11 mouse cellular contexts compared by ENCODE assay signal in genomic region chr8:120320146-120320545, GRCm38 (mm10).
DNase-seq lines count a peak whose midpoint lies in the region; ATAC-seq and TF ChIP-seq lines count a peak whose summit lies in the region.
"Had no signal": no experiment of that assay in that cellular context is flagged by ENCODE, and none has a peak within 500 bp of the region (broad histone marks: within the 10 kb centered on the region; RNA-seq: fewer than 3 reads in every experiment).

No protein-coding gene starts in this region.

- no peaks in the 10 kb centered on the region for H3K9me3 ChIP-seq in forebrain, embryonic 10.5 days
- no peaks in the 10 kb centered on the region for H3K9me3 ChIP-seq in forebrain, embryonic 16.5 days (ENCODE audit: control insufficient read depth, low read length)
- no peaks in the 10 kb centered on the region for H3K9me3 ChIP-seq in liver, embryonic 12.5 days (replicated peaks)
- H3K9me3 ChIP-seq in liver, embryonic 11.5 days (ENCODE audit: control insufficient read depth, low read length): no peaks in the 10 kb centered on the region
- H3K9me3 ChIP-seq in E14TG2a.4 (ENCODE audit: low read length): no peaks in the 10 kb centered on the region
- no peaks in the 10 kb centered on the region for H3K9me3 ChIP-seq in embryonic facial prominence, embryonic 10.5 days
- H3K9me3 ChIP-seq: embryonic facial prominence, embryonic 13.5 days; embryonic facial prominence, embryonic 15.5 days; G1E had no signal

- ATAC-seq in forebrain, embryonic 16.5 days: no peak
- no peak for ATAC-seq in liver, embryonic 12.5 days
- no peak for ATAC-seq in liver, embryonic 11.5 days (replicated peaks; ENCODE audit: low FRiP score)
- ATAC-seq: Patski had no signal

- peak overlapping the region; percentile 60; the same call in 1 of the 2 replicates for H3K27ac ChIP-seq in forebrain, embryonic 10.5 days
- no peak overlapping the region for H3K27ac ChIP-seq in forebrain, embryonic 16.5 days (ENCODE audit: low read length)
- no peak overlapping the region for H3K27ac ChIP-seq in liver, embryonic 12.5 days
- H3K27ac ChIP-seq in liver, embryonic 11.5 days (ENCODE audit: low read depth, low read length): no peak overlapping the region
- H3K27ac ChIP-seq in embryonic facial prominence, embryonic 10.5 days (replicated peaks): 0 out of 2 replicates have a peak overlapping the region, but pooled peaks have one; percentile 58
- H3K27ac ChIP-seq: embryonic facial prominence, embryonic 13.5 days; embryonic facial prominence, embryonic 15.5 days had no signal

- no peak overlapping the region for H3K4me3 ChIP-seq in forebrain, embryonic 10.5 days
- H3K4me3 ChIP-seq in forebrain, embryonic 16.5 days (replicated peaks; ENCODE audit: low read length): no peak overlapping the region
- H3K4me3 ChIP-seq in liver, embryonic 12.5 days: no peak overlapping the region
- no peak overlapping the region for H3K4me3 ChIP-seq in liver, embryonic 11.5 days (ENCODE audit: low read depth, low read length)
- H3K4me3 ChIP-seq in E14TG2a.4 (replicated peaks; ENCODE audit: low read length): 0 out of 2 replicates have a peak overlapping the region, but pooled peaks have one; percentile 8
- H3K4me3 ChIP-seq in embryonic facial prominence, embryonic 10.5 days: no peak overlapping the region
- H3K4me3 ChIP-seq: embryonic facial prominence, embryonic 13.5 days; embryonic facial prominence, embryonic 15.5 days had no signal

- DNase-seq in forebrain, embryonic 10.5 days (ENCODE audit: extremely low spot score, low spot score): no peak
- DNase-seq in liver, embryonic 11.5 days (ENCODE audit: low spot score): no peak
- no peak for DNase-seq in embryonic facial prominence, embryonic 10.5 days (ENCODE audit: low spot score)
- no peak for DNase-seq in gastrocnemius, postnatal 4 days (ENCODE audit: low spot score in 2 of 2)

- WGBS in forebrain, embryonic 10.5 days: 89% methylated on average over 5 of the region's 5 CpGs
- 92% methylated on average over 5 of the region's 5 CpGs for WGBS in forebrain, embryonic 16.5 days
- 82% methylated on average over 5 of the region's 5 CpGs for WGBS in liver, embryonic 12.5 days (ENCODE audit: insufficient replicate concordance)
- WGBS in liver, embryonic 11.5 days: 81% methylated on average over 5 of the region's 5 CpGs
- WGBS in embryonic facial prominence, embryonic 10.5 days: 88% methylated on average over 5 of the region's 5 CpGs

- H3K36me3 ChIP-seq in forebrain, embryonic 10.5 days (replicated peaks): no peaks in the 10 kb centered on the region
- H3K36me3 ChIP-seq in forebrain, embryonic 16.5 days (ENCODE audit: control insufficient read depth, insufficient read depth): no peaks in the 10 kb centered on the region
- H3K36me3 ChIP-seq in liver, embryonic 12.5 days: no peaks in the 10 kb centered on the region
- H3K36me3 ChIP-seq in liver, embryonic 11.5 days (ENCODE audit: control insufficient read depth, insufficient read depth, low read length): no peaks in the 10 kb centered on the region
- no peaks in the 10 kb centered on the region for H3K36me3 ChIP-seq in E14TG2a.4 (ENCODE audit: insufficient read depth, low read length)
- no peaks in the 10 kb centered on the region for H3K36me3 ChIP-seq in embryonic facial prominence, embryonic 10.5 days (replicated peaks)
- H3K36me3 ChIP-seq: embryonic facial prominence, embryonic 13.5 days; embryonic facial prominence, embryonic 15.5 days; G1E had no signal

- no peak overlapping the region for H3K4me2 ChIP-seq in forebrain, embryonic 16.5 days (ENCODE audit: low read length)
- peak overlapping the region; percentile 50; the same call in 1 of the 2 replicates for H3K4me2 ChIP-seq in liver, embryonic 12.5 days
- no peak overlapping the region for H3K4me2 ChIP-seq in liver, embryonic 11.5 days
- H3K4me2 ChIP-seq: embryonic facial prominence, embryonic 13.5 days; embryonic facial prominence, embryonic 15.5 days had no signal

- peaks cover 75% of the 10 kb centered on the region for H3K4me1 ChIP-seq in forebrain, embryonic 10.5 days
- H3K4me1 ChIP-seq in forebrain, embryonic 16.5 days (replicated peaks; ENCODE audit: control insufficient read depth, insufficient read depth, low read length): peaks cover 19% of the 10 kb centered on the region
- peaks cover 53% of the 10 kb centered on the region for H3K4me1 ChIP-seq in liver, embryonic 12.5 days
- H3K4me1 ChIP-seq in liver, embryonic 11.5 days (replicated peaks; ENCODE audit: control insufficient read depth, insufficient read depth, low read length): peaks cover 39% of the 10 kb centered on the region
- peaks cover 29% of the 10 kb centered on the region for H3K4me1 ChIP-seq in E14TG2a.4 (replicated peaks; ENCODE audit: low read depth, low read length)
- H3K4me1 ChIP-seq in embryonic facial prominence, embryonic 10.5 days: peaks cover 87% of the 10 kb centered on the region

- H3K27me3 ChIP-seq in forebrain, embryonic 10.5 days (ENCODE audit: poor library complexity, severe bottlenecking): peaks cover 52% of the 10 kb centered on the region
- H3K27me3 ChIP-seq in forebrain, embryonic 16.5 days (replicated peaks; ENCODE audit: control insufficient read depth, insufficient read depth, low read length): no peaks in the 10 kb centered on the region
- 0 out of 2 replicates have a peak, but pooled peaks cover 6% of the 10 kb centered on the region for H3K27me3 ChIP-seq in liver, embryonic 12.5 days (replicated peaks)
- H3K27me3 ChIP-seq in liver, embryonic 11.5 days (replicated peaks; ENCODE audit: control insufficient read depth, insufficient read depth, low read length): no peaks in the 10 kb centered on the region; the same call in 1 of the 2 replicates
- H3K27me3 ChIP-seq in E14TG2a.4 (ENCODE audit: insufficient read depth, low read length): peaks cover 14% of the 10 kb centered on the region
- peaks cover 36% of the 10 kb centered on the region; the same call in 1 of the 2 replicates for H3K27me3 ChIP-seq in embryonic facial prominence, embryonic 10.5 days (replicated peaks; ENCODE audit: low read depth, poor library complexity, severe bottlenecking)
- H3K27me3 ChIP-seq: embryonic facial prominence, embryonic 13.5 days; embryonic facial prominence, embryonic 15.5 days; Patski had no signal

- H3K9ac ChIP-seq in forebrain, embryonic 16.5 days (replicated peaks; ENCODE audit: low read depth, low read length): no peak overlapping the region
- no peak overlapping the region for H3K9ac ChIP-seq in liver, embryonic 12.5 days
- H3K9ac ChIP-seq in liver, embryonic 11.5 days (ENCODE audit: low read depth, low read length): no peak overlapping the region
- H3K9ac ChIP-seq: embryonic facial prominence, embryonic 13.5 days; embryonic facial prominence, embryonic 15.5 days had no signal

- no peak for TF ChIP-seq CTCF in E14TG2a.4 (conservative IDR thresholded peaks at IDR 0.05; ENCODE audit: low read length)

Comparison
In these comparisons a context has a peak if more than half of its experiments do, and no peak if none do; other contexts are left out.
1. H3K27ac ChIP-seq: peak in forebrain, embryonic 10.5 days (single experiment) and embryonic facial prominence, embryonic 10.5 days (single experiment); none in forebrain, embryonic 16.5 days (single experiment), liver, embryonic 12.5 days (single experiment) and liver, embryonic 11.5 days (single experiment).